Mouse (Mus musculus): Measurements from ENCODE around the gene Cdk11b. TPM values are rescaled to one million over a fixed set of nuclear protein-coding genes. Genes with fewer than 3 reads are reported as not detected.

The Cdk11b gene
- total and polyA plus RNA-seq, 3 experiments, result 15.6 to 82.0 (median 26.6) TPM

GRCm38 (mm10) chr4:155656214-155656751 is 31.6 kb downstream of the Cdk11b start:
- DNase-seq (ENCODE audit: extremely low read depth), result no peak
- H3K4me2 ChIP-seq (ENCODE audit: insufficient read depth, low read depth, poor library complexity, severe bottlenecking), result no peak overlapping the region
- H3K79me2 ChIP-seq (replicated peaks; ENCODE audit: control insufficient read depth, extremely low read depth, insufficient read depth, poor library complexity, severe bottlenecking), result no peaks in the 10 kb centered on the region
- H3K9ac ChIP-seq (ENCODE audit: insufficient read depth, low read depth), result no peak overlapping the region
- H3K36me3 ChIP-seq (replicated peaks in 1 of 2; ENCODE audit: control insufficient read depth in 1 of 2, insufficient read depth in 1 of 2, low read length in 1 of 2), result peaks cover 94 to 99% of the 10 kb centered on the region in 2 experiments
- dilution Hi-C loops (cut with MboI; ENCODE audit: extremely low pct_ligation_motif_present, extremely low pct_unique_long_range_greater_than_20kb, low sequenced_read_pairs), result no loop called here
- H3K4me1 ChIP-seq (ENCODE audit: control insufficient read depth in 1 of 2, insufficient read depth in 2 of 2), result peaks cover 3 to 5% of the 10 kb centered on the region in 2 experiments; a peak in 3 of 4 replicates
- TF ChIP-seq MEF2A (IDR thresholded peaks at IDR 0.05; ENCODE audit: borderline replicate concordance, low read depth, low read length) (no peak), UBTF (IDR thresholded peaks at IDR 0.05; ENCODE audit: low read depth, low read length) (no peak), SIN3A (IDR thresholded peaks at IDR 0.05; ENCODE audit: low read length) (no peak), CHD1 (IDR thresholded peaks at IDR 0.05; ENCODE audit: low read depth, low read length) (no peak), KAT2A (IDR thresholded peaks at IDR 0.05; ENCODE audit: insufficient replicate concordance, low read length) (no peak), IRF4 (IDR thresholded peaks at IDR 0.05; ENCODE audit: low read depth, low read length) (no peak), HCFC1 (IDR thresholded peaks at IDR 0.05; ENCODE audit: low read depth, low read length) (no peak), ELF1 (IDR thresholded peaks at IDR 0.05; ENCODE audit: low read depth, low read length) (no peak), ZKSCAN1 (IDR thresholded peaks at IDR 0.05; ENCODE audit: borderline replicate concordance, low read depth, low read length) (no peak), JUND (conservative IDR thresholded peaks at IDR 0.05; ENCODE audit: low read depth, low read length) (no peak), MAZ (IDR thresholded peaks at IDR 0.05; ENCODE audit: low read depth, low read length) (no peak)
- H3K27me3 ChIP-seq (replicated peaks), result no peaks in the 10 kb centered on the region
- H3K27ac ChIP-seq (ENCODE audit: insufficient read depth, low read depth), result no peak overlapping the region
- in situ Hi-C loops (cut with MboI; ENCODE audit: low pct_ligation_motif_present, low pct_unique_long_range_greater_than_20kb, low sequenced_read_pairs), result no loop called here
- H3K4me3 ChIP-seq (replicated peaks in 1 of 3; ENCODE audit: low read depth in 2 of 3, low read length in 2 of 3, poor library complexity in 1 of 3), result no peak overlapping the region
- no peaks in the 10 kb centered on the region for H3K9me3 ChIP-seq (replicated peaks; ENCODE audit: low read length)

DNA sequence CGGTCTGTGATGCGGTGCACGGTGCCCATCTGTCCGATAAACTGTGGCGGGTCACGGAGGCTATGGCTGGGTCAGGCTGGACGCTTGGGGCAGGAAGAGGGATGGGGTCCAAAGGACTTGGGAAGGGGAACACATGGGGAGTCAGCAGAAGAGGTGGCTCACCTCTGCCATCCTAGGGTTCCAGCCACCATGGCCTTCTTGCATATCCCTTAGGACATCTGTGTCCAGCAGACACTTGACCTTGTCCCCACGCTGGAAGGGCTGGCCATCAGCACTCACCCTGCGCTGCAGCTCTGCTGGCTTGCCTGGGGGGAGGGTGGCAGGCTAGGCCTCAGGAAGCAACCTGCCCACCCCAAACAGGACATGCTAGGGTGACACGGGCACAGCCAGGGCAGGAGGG is 34.3 kb downstream of the Cdk11b start:
- H3K36me3 ChIP-seq (replicated peaks in 1 of 2; ENCODE audit: control insufficient read depth in 1 of 2, insufficient read depth in 1 of 2, low read length in 1 of 2), result peaks cover 75 to 95% of the 10 kb centered on the region in 2 experiments
- dilution Hi-C loops (cut with MboI; ENCODE audit: extremely low pct_ligation_motif_present, extremely low pct_unique_long_range_greater_than_20kb, low sequenced_read_pairs), result no loop called here
- in situ Hi-C loops (cut with MboI; ENCODE audit: low pct_ligation_motif_present, low pct_unique_long_range_greater_than_20kb, low sequenced_read_pairs), result no loop called here
- peaks cover 3 to 5% of the 10 kb centered on the region in 2 experiments; a peak in 3 of 4 replicates for H3K4me1 ChIP-seq (ENCODE audit: control insufficient read depth in 1 of 2, insufficient read depth in 2 of 2)
- H3K4me2 ChIP-seq (ENCODE audit: insufficient read depth, low read depth, poor library complexity, severe bottlenecking), result no peak overlapping the region
- no peaks in the 10 kb centered on the region for H3K79me2 ChIP-seq (replicated peaks; ENCODE audit: control insufficient read depth, extremely low read depth, insufficient read depth, poor library complexity, severe bottlenecking)
- TF ChIP-seq KAT2A (IDR thresholded peaks at IDR 0.05; ENCODE audit: insufficient replicate concordance, low read length), result no peak
- TF ChIP-seq ZNF384 (IDR thresholded peaks at IDR 0.05; ENCODE audit: low read depth, low read length), result no peak
- no peak for TF ChIP-seq ZKSCAN1 (IDR thresholded peaks at IDR 0.05; ENCODE audit: borderline replicate concordance, low read depth, low read length)
- TF ChIP-seq SIN3A (IDR thresholded peaks at IDR 0.05; ENCODE audit: low read length), result no peak
- no peak for TF ChIP-seq MYC (IDR thresholded peaks at IDR 0.05; ENCODE audit: low read depth, low read length)
- no peak for TF ChIP-seq ZC3H11A (IDR thresholded peaks at IDR 0.05; ENCODE audit: low read depth, low read length)
- no peak for TF ChIP-seq POLR2A (IDR thresholded peaks at IDR 0.05; ENCODE audit: low read depth, low read length)
- TF ChIP-seq RCOR1 (conservative IDR thresholded peaks at IDR 0.05; ENCODE audit: low read depth, low read length), result no peak
- TF ChIP-seq E2F4 (IDR thresholded peaks at IDR 0.05; ENCODE audit: insufficient replicate concordance, low read depth, low read length), result no peak
- no peak for TF ChIP-seq CHD1 (IDR thresholded peaks at IDR 0.05; ENCODE audit: low read depth, low read length)
- no peak for TF ChIP-seq ETS1 (conservative IDR thresholded peaks at IDR 0.05; ENCODE audit: low read depth, low read length)
- no peak for TF ChIP-seq USF1 (IDR thresholded peaks at IDR 0.05; ENCODE audit: low read depth, low read length)
- no peak for TF ChIP-seq MAZ (IDR thresholded peaks at IDR 0.05; ENCODE audit: low read depth, low read length)
- no peak for TF ChIP-seq TCF12 (IDR thresholded peaks at IDR 0.05; ENCODE audit: low read depth, low read length)
- TF ChIP-seq MXI1 (IDR thresholded peaks at IDR 0.05; ENCODE audit: low read depth, low read length), result no peak
- H3K27ac ChIP-seq (ENCODE audit: insufficient read depth, low read depth), result no peak overlapping the region; the same call in 1 of the 2 replicates
- no peak for DNase-seq (ENCODE audit: extremely low read depth)
- no peak overlapping the region for H3K9ac ChIP-seq (ENCODE audit: insufficient read depth, low read depth)
- no peaks in the 10 kb centered on the region for H3K9me3 ChIP-seq (replicated peaks; ENCODE audit: low read length)
- H3K27me3 ChIP-seq (replicated peaks), result no peaks in the 10 kb centered on the region
- H3K4me3 ChIP-seq (replicated peaks in 1 of 3; ENCODE audit: low read depth in 2 of 3, low read length in 2 of 3, poor library complexity in 1 of 3), result no peak overlapping the region

Measured in CH12.LX (cell line).